Mouse (Mus musculus) lung, adult 18-20 months (tissue): ENCODE measurements around the gene Gm49601.

ENCODE experiments used
- DNase-seq, 2 experiments: peaks; one replicate each; pipeline ENCODE4 v3.0.0; 2022; ENCODE audit warnings: mixed read lengths in 2 of 2

Gene Gm49601

DNA sequence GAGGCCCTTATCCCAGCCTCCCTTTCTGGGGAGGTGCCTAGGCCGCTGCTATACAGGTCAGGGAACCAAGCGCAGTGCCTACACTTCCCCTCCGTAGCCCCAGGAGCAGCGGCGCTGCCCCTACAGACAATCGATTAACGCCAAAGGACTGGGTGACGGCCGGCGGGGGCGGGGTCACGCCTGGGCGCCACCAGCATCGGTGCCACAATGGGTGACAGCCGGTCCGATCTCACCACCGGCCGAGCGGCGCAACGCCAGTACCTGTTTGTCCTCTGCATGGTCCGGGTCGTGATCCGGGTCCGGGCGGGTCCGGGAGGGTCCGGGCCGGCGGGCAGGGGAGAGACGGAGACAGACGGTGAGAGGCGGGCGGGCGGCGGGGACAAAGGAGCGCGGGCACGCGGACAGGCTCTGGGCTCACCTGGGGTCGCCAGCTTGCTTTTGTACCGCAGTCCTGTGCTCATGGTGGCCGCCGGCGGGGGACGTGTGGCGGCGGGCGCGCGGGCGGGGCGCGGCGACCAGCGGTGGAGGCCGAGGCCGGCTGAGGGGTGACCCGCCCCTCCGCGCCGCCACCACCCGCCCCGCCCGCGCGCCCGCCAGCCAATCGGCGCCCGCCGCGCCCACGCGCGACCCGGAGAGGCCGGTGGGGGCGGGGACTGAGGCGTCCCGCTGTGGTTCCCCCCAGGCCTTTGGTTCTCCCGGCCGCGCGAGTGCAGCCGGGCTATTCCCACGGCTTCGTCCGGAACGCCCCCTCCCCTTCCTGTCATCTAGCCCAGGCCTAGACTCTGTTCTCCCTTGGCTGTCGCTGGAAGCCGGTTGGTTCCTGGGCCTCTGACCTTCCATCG, 3.4 kb upstream of the Gm49601 start, which contains the start of gene Sept5:
Gene Sept5, minus strand, starts transcription at position 565 of the 842 bp plus-strand sequence.
- peak; percentile 57 to 69 for DNase-seq

DNA sequence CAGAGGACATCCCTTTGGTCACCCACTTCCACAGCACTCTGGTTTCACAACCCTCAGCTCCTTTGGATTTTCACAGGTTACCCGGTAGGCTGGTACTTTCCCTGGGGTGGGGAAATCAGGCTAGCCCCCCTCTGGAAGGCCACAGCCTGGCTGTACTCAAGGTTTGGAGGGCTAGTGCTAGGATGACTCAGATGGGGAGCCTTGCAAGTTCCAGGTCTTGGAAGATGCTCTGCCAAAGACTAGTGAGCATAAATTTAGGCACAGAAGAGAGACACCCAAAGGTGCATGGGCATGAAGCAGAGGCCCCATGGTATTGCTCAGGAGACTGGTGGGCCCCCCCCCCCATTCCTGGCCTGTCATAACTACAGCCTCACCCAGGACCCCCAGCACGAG, 2.7 kb upstream of the Gm49601 start:
- DNase-seq: no peak

DNA sequence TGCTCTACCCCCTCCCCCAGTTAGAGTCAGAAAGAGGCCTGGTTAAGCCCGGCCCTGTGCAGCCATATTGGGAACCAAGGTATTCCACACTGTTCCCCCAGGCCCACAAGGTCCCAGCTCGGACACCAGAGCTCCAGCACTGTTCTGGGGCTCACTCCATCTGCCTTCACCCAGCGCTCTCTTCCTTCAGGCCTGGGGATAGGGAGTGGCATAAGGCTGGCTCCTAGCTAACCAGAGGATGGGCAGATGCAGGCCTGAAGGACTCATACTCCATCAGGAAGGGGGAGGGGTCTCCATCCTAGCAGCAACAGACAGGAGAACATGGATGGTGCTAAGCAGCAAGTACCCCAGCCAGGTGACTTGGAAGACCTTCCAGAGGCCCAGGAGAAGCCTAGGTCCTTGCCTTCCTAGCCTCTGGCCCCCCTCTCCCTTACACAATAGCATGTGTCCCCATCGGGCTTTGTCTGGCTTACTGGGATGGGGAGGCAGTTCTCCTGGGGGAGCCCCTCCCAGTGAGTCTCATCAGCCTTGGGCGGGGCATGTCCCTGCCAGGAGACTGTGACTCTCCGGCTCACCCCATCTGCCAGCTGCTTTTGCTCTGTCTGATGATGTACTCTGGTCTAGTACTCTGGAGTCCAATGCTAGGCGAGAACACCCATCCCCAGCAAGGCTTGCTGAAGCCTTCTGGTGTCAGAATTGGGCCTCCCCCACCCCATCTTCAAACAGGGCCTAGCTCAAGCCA, 2.1 kb upstream of the Gm49601 start:
- DNase-seq: no peak

DNA sequence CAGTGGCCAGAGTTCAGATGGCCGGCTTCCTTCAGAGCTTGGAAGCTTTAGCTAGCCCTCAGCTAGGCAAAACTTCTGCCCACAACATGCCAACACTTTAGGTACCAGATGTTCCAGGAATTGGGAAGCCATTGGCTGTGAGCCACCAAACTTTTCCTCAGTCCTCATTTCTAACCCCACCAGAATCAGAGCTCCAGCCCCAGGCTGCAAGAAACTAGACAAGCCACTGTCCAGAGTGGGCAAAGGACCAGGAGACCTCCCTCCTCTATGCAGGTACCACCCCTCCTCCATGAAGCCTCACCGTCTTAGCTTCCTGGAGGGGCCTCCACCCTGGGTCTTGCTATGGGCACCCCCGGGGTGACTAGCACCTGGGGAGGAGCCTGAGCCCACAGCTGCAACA, 936 bp upstream of the Gm49601 start:
- no peak for DNase-seq

DNA sequence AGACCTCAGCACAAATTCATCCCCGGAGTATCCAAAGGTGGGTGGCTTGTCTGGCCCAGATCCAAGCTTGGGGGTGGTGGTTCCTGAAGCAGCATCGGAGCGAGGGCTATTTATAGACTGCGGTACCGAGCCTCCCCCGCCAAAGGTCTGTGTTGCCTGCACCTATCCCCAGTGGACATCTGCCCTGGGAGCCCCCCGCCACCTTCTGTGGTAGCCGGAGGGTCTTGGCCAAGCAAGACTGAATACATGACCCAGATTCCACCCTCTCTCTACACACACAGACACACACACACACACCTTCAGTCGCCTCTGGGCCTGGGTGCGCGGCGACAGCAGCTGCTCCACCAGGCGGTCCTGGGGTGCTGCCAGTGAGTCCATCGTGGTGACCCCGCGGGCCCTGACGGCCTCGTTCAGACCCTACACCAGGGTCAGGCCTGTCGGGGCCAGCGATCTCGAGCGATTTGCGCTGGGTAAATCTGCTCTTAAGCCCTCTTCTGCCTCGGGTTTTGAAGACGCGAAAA, 376 bp downstream of the Gm49601 start:
- no peak for DNase-seq

DNA sequence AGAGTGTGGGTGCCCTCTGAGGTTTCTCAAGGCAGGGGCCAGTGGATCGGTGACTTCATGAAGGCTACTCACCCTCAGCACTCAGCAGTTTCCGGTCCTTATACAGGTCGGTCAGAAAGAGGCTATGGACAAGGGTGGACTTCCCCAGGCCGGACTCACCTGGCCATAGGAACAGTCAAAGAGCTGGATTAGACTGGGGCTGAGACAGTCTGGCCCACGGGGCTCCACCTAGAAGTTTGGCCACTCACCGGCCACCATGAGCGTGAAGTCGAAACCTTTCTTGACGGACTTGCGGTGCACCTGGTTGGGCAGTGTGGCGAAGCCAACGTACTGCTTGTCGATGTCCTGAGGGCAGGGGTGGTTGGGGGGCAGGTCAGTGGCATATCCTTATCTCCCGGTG, 1.1 kb downstream of the Gm49601 start:
- no peak for DNase-seq

DNA sequence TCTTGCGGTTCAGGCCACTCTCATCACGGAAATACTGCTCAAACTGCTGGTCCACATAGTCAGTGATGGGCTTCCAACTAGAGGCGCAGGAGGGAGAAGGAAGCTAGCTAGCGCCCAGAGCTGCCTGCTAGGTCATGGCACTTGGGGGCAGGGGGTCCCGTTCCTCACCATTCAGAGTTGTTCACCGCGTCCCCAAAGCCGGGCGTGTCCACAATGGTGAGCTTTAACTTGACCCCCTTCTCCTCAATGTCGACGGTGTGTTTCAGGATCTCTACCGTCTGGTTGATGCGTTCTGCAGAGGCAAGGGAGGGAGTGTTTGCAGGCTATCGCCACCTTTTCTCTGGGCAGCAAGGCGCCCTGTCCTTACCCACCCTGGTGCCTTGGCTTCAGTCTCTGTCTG, 1.6 kb downstream of the Gm49601 start:
- DNase-seq: no peak

DNA sequence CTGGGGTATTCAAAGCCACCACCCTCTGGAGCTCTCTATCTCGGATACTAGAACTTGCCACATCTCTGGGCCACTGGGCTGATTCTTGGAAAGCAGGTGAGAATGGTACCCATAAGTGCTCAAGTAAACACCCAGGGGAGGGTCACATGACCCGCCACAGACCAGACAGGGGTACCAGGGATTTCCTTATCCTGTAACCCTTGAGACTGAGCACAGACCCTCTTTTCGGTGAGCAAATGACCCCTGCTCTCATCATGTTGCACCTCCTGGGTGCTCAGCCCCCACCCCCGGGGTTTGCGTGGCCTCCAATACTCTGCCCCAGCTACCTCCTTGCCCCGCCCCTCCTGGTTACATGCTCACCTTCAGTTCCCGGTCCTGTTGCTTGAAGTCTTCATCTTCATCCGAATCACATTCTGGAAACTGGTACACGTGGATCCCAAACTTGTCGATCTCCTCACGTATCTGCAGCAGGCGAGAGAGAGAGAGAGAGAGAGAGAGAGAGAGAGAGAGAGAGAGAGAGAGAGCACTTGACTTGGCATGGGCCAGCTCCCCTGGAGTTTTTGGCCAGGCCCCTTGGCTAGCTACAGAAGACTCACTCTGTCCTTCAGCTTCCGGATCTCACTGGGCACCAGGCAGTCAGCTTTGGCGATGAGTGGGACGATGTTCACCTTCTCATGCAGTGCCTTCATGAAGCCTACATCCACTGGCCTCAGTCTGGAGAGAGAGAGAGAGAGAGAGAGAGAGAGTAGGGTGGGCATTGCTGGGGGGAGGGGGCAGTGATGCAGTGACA, 2.3 kb downstream of the Gm49601 start:
- DNase-seq: no peak

DNA sequence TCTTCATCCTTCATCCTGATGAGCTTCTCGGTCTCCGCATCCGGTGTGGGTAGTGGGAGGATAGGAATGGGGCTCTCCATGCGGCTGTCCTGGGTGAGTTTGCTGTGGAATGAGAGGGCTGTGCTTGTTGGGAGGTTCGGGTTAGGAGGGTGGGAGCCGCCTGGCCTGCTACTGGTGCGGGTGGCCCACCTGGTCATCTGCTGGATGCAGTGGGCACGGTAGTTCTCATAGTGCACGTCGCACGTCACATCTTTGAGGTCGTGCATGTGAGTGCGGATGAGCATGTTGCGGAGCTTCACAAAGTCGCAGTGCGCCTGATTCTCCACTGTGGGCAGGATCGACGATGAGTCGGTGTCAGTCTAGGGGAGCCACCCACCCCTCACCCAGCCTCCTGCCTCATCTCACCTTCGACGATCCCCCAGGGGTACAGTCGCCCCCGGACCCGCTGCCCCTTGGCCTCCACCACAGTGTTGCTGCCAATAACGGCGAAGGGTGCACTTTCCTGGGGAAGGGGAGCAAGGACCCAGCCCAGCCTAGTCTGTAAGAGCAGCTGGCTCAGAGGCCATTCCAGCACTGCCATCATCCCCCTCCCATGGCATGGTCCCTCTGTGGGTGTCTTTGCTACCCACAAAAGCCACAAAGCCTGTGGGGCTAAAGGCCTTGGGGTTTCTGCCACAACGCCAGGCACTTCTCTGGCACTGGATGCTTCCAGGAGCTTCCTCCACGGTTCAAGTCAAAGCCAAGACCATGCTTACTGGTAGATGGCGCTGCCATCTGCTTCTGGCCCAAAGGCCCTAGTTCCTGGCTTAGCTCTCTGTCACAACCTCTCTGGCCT, 3.1 kb downstream of the Gm49601 start:
- DNase-seq: no peak

DNA sequence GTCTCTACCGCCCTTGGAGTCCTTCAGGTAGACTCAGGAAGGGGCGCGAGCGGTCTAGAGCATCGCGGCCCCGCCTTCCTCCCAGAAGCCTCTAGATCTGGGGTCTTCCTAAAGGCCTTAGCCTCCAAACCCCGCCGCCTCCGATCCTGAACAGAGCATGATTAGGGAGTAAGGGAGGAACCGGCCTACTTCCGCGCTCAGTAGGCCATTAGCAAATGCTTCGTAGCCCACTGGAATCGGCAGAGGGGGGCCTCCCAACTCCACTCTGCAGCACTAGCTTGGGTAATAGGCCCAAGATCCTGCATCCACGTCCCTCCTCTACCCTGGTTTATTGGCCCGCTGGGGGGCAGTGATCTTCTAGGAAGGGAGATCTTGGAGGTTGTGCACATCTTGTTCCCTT, 4.2 kb downstream of the Gm49601 start, which contains the start of gene Gp1bb:
Gene Gp1bb, minus strand, starts transcription at position 385 of the 400 bp plus-strand sequence.
- no peak for DNase-seq

DNA sequence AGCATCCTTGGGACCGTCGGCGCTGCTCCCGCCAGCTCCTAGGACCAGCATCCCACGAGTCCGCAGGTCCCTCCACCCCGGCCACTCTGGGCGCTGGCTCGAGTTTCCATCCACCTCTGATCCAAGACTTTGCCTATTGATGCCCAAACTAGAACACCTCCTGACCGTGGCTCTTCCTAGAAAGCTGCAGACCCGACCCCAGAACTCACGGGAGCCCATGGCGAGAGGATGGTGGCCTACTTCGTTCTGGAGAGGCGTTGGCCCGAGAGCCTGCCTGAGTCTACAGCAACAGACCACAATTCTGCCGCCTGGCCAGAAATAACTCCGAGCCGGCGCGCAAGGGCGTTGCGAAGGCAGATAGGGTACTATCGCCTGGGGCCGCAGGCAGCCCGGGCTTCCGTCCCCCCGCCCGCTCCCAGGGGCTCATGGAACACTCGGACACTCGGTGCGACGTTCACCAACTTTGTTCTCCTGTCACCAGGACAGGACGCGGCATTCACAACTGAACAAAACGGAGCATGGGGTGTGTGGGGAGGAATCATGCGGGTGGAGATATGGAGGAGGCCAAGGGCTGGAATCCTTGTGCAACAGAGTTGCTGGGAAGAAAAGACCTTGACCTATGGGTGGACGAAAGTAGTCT, 4.7 kb downstream of the Gm49601 start:
- DNase-seq: no peak

DNA sequence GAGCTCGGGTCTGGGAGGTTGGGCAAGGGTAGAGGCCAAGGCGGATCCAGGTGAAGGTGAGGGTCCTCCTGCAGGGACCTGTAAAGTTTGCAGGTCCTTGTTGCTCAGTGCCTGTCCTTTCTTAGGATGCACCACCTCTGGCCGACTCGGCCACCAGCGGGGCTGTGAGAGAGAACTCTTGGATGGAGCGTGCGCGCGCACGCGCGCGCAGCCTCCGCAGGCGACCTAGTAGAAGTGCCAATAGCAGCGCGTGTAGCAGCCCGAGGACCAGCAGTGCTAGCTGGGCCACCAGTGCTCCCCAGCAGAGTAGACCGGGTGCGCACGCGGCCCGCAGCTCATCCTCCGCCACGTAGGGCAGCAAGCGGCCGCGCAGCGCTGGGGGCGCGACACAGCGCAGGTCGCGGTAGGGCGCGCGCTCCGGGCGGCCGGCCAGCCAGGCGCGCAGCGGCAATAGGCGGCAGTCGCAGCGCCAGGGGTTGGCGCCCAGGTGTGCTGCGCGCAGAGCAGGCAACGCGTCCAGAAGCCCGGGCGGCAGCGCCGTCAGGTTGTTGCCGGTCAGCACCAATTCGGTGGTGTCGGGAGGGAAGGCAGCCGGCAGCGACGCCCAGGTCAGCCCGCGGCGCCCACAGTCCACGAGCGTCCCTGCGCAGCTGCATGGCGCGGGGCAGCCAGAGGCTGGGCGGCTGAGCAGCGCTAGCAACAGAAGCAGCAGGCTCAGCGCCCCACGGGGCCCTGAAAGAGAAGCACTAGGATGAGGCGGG, 5.4 kb downstream of the Gm49601 start:
- DNase-seq: no peak

DNA sequence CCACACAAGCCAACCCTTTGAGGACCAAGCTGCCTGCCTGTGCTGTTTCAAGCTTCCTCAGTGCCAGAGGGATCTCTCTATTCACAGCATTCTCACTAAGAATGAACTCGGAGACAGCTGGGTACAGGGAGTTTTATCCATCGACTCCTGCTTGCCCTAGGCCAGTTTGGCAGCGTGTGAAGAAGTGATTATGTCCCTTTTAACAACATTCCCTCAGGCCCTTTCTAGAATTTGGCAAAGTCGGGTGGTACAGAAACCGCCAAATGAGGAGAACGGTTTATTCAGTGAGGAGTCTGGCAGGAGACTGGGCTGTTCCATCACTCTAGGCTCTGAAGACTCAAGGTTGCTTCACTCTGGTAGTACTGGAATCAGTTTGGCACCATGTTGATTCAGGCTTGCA, 6.0 kb downstream of the Gm49601 start:
- no peak for DNase-seq

DNA sequence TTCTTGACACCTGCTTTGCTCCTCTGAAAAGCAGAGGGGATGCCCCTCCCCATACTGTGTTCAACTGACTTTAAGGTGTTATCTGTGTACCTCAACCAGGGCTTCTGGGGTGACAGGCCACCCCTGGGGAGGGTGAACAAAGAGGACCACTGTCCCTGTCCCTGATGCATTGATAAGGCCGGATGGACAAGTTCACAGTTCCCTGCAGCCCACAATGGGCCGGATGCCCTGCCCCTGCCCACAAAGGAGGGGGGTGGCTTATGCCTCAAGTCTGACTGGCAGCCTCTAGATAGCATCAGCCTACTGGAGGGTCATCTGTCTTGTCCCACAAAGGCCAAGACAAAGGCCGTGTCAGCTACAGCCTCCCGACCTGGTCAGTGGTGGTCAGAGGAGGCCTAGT, 7.1 kb downstream of the Gm49601 start:
- no peak for DNase-seq

DNA sequence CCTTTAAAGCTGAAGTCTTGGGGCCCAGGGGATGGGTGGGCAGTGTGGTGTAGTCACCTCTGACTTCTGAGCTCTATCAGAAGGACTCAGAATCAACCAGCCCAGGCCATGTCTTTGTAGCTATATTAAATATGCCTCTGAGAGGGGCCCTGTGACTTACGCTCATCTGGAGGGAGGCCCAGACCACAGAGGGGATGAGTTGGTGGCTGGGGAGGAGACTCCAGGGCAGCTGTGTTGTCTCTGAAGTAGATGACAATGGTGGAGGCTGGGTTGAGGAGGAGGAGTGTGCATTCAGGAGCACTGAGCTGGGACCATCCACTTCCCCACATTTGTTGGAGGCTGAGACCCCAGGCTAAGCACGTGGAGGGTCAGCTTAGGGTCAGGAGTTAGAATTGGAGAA, 7.9 kb downstream of the Gm49601 start:
- DNase-seq: no peak

DNA sequence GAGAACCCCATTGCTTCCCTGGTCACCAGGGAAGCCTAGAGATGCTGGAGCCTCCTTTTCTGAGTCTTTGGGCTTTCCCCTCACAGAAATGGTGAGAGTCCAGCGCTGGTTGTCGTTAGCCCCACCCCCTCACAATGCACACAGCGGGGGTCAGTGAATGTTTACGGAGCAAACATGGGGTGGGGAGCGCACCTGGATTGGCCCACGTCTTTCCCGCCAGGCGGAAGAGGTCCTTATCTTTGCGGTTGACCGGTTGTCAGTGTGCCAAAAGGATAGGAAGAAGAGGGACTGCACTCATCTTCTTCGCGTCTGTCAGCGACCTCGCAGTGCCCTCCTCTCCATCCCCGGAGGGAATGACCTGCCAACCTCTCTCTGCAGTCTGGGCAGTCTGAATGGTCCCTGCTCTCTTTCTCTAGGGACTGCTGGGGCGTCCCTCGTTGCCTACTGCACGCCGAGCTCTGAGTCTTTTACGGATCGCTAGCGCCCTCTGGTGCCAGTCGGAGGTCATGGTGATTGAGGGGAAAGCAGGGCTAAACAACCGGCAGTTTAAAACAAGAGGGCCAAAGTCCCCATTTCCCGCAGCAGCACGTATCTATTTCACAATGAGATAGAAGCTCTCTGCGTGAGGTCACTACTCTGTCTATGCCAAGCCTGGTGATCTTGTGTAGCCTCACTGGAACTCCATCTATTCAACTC, 8.7 kb downstream of the Gm49601 start:
- DNase-seq: peak; percentile 82 to 87

DNA sequence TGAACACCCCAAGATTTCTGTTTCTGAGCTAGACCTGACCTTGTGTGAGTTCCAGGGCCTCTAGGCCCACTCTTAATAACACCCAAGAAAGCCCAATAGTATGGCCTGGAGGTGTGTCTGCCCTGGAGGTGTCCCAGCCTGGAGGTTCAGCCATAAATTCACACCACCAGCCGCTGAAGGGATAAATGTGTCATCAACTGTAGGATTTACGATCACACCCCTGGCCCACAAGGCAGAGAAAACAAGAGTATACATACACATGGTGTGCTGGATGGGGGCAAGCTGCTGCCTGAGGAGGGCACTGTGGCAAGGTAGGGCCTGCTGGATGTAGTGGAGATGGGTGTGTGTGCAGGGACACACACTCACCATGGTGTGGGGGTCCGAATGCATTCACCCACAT, 12.9 kb downstream of the Gm49601 start:
- DNase-seq: no peak

DNA sequence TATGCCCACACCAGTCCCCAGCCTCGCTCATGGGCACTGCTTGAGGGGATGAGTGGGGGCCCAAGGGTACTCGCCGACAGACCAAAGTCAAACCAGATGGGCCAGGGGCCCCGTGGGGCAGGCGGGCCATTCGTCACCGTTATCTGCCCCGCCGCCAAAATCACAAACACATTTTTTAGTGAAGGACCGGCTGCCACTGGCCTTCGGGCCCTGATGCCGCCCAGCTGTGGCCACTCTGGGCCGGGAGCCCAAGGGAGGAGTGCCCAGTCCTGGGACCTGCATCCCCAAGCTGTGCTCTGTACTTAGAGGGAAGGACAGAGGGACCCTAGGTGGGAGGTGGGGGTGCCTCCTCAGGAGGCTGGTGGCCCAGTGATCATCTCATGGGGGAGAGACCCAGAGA, 14.5 kb downstream of the Gm49601 start:
- no peak for DNase-seq

DNA sequence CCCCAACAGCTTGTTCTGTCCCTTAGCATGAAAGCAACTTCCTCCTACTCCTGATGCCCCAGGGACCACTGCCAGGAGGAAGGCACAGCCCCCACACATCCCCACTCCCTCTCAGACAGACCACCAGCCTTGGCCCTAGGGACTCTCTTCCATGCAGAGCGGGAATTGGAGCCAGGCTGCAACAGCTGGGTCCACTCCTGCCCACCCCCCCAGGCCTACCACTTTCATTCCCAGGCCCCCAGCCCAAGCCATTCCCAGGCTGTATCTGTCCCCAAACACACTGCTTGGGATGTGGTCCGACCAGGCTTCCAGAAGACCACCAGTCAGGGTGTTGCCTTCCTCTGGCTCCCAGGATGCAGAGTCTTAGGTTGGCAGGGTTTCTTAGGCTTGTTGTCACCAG, 17.1 kb downstream of the Gm49601 start:
- DNase-seq: no peak

DNA sequence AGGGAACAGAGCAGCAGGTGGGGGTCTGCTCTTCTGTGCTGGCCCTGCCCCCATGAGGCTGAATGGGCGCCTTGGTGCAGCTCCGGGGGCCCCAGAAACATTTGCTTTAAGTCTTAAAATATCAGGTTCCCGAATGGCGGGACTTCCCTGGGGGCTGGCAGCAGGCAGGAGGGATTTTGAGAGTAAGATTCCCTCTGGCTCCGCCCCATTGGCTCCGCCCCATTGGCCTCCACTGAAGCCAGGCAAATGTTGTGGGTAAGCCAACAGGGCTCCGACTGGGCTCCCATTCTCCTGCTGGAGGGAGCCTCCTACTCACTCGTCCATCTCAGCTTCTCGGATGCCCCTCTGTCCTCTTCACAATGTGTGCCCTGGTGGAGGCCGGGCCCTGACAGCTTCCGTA, 18.0 kb downstream of the Gm49601 start:
- DNase-seq: no peak
